Mouse (Mus musculus) brain, embryonic 14.5 days (tissue): ENCODE data around the gene Gm20503.

Experiments used
- CTCF ChIP-seq: fragments of 200-500 bp; IDR thresholded peaks from 2 replicates; pipeline ENCODE4 v1.5.1; 2012; ENCODE audit warnings: inconsistent platforms, mild to moderate bottlenecking, moderate library complexity, borderline replicate concordance; ENCODE audit not compliant: insufficient read depth, insufficient read length; ENCODE audit errors: extremely low read depth
- POLR2A ChIP-seq: fragments of 200-500 bp; IDR thresholded peaks from 2 replicates; pipeline ENCODE4 v1.6.1; 2012; ENCODE audit warnings: mild to moderate bottlenecking, inconsistent platforms, borderline replicate concordance; ENCODE audit not compliant: poor library complexity, insufficient read depth, insufficient read length, severe bottlenecking; ENCODE audit errors: extremely low read depth

DNA sequence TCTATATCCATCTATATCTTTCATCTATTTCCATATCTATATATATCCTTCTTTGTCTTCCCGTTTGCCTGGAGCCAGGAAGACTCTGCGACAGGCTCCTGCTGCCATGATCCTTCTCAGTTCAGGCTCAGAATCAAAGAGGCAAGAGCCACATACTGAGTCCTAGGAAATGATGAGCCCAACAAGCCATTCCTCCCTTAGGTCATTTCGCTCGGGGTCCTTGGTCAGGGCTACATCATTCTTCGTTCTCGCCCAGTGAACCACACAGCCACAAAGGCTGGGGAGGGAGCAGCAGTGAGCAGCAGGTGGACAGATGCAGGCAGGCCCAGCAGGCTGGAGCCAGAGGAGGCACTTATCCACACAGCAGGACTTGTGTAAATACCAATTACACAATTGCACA lies 21.6 kb upstream of the Gm20503 start:
- no peak for TF ChIP-seq POLR2A
- no peak for TF ChIP-seq CTCF
